Mouse (Mus musculus) erythroblast, embryonic 14.5 days (primary cell): ENCODE results near the gene Alox12e.

Experiments
- GATA1 ChIP-seq: IDR thresholded peaks from 2 replicates; pipeline ENCODE4 v1.6.1; 2012; ENCODE audit warnings: low read length, inconsistent platforms, mixed read lengths
- TAL1 ChIP-seq: IDR thresholded peaks from 3 replicates; pipeline ENCODE4 v1.6.1; 2012; ENCODE audit warnings: low read length, inconsistent platforms, mixed read lengths

DNA sequence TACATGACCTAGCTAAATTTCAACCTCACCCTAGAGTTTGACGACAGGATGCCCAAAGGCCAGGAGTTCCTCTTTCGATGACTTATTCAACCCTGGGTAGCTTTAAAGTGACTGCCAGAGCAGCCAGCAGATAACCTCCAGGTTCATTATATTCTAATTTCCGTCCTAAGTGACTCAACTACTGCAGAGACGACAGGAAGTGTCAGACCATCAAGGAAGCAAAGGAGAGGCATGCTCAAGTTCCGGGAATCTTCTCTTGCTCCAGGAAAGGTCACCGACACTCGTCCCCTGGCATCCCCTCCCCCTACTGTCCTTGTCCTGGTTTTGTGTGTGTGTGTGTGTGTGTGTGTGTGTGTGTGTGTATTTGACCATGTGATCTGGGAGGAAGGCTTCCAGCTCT lies 16.3 kb downstream of the Alox12e start:
- TF ChIP-seq GATA1 (no peak), TAL1 (no peak)
